15 mouse cellular contexts compared by ENCODE assay signal in genomic region chr14:123512923-123513322, GRCm38 (mm10).
DNase-seq lines count a peak whose midpoint lies in the region; ATAC-seq and TF ChIP-seq lines count a peak whose summit lies in the region.
"Had no signal": no experiment of that assay in that cellular context is flagged by ENCODE, and none has a peak within 500 bp of the region (broad histone marks: within the 10 kb centered on the region; RNA-seq: fewer than 3 reads in every experiment).

No protein-coding gene starts in this region.

- H3K4me3 ChIP-seq in left cerebral cortex, adult 2 months, result no peak overlapping the region
- no peak overlapping the region for H3K4me3 ChIP-seq in hindbrain, embryonic 11.5 days (ENCODE audit: low read depth, low read length)
- H3K4me3 ChIP-seq in midbrain, embryonic 12.5 days, result no peak overlapping the region
- H3K4me3 ChIP-seq in neural tube, embryonic 15.5 days (replicated peaks), result no peak overlapping the region
- H3K4me3 ChIP-seq: embryonic facial prominence, embryonic 12.5 days; heart, adult 2 months; kidney, embryonic 15.5 days had no signal

- no peak for DNase-seq in left cerebral cortex, adult 2 months (ENCODE audit: extremely low spot score in 1 of 2, low spot score in 2 of 2)
- DNase-seq in left cerebral cortex, adult 18-20 months (ENCODE audit: low spot score in 2 of 2), result no peak
- no peak for DNase-seq in hindbrain, embryonic 11.5 days (ENCODE audit: low spot score)
- no peak for DNase-seq in right cerebral cortex, adult 2 months (ENCODE audit: low spot score in 2 of 2)
- no peak for DNase-seq in MN1 (ENCODE audit: low spot score)
- DNase-seq in heart, postnatal 14 days, result no peak
- DNase-seq: heart, adult 2 months; thymus, postnatal 36 days had no signal

- H3K27me3 ChIP-seq in hindbrain, embryonic 11.5 days (ENCODE audit: control insufficient read depth, insufficient read depth, low read length), result no peaks in the 10 kb centered on the region
- H3K27me3 ChIP-seq in midbrain, embryonic 12.5 days, result peaks cover 4% of the 10 kb centered on the region
- no peaks in the 10 kb centered on the region for H3K27me3 ChIP-seq in neural tube, embryonic 15.5 days (replicated peaks)
- H3K27me3 ChIP-seq: embryonic facial prominence, embryonic 12.5 days; kidney, embryonic 15.5 days; Patski had no signal

- H3K27ac ChIP-seq in left cerebral cortex, adult 2 months, result peak overlapping the region; percentile 3; the same call in 1 of the 2 replicates
- H3K27ac ChIP-seq in hindbrain, embryonic 11.5 days (ENCODE audit: low read depth, low read length), result peak overlapping the region; percentile 36; the same call in 1 of the 2 replicates
- H3K27ac ChIP-seq in midbrain, embryonic 12.5 days (replicated peaks), result peak overlapping the region; percentile 69
- peak overlapping the region; percentile 78 for H3K27ac ChIP-seq in neural tube, embryonic 15.5 days (replicated peaks)
- H3K27ac ChIP-seq: embryonic facial prominence, embryonic 12.5 days; heart, adult 2 months; kidney, embryonic 15.5 days had no signal

- no peak overlapping the region for H3K9ac ChIP-seq in hindbrain, embryonic 11.5 days (ENCODE audit: low read depth, low read length)
- no peak overlapping the region for H3K9ac ChIP-seq in midbrain, embryonic 12.5 days (replicated peaks)
- H3K9ac ChIP-seq in neural tube, embryonic 15.5 days (replicated peaks), result no peak overlapping the region
- H3K9ac ChIP-seq: embryonic facial prominence, embryonic 12.5 days; kidney, embryonic 15.5 days; lung, embryonic 14.5 days had no signal

- no peaks in the 10 kb centered on the region for H3K9me3 ChIP-seq in hindbrain, embryonic 11.5 days (ENCODE audit: control insufficient read depth, low read length)
- H3K9me3 ChIP-seq in midbrain, embryonic 12.5 days, result no peaks in the 10 kb centered on the region
- no peaks in the 10 kb centered on the region for H3K9me3 ChIP-seq in neural tube, embryonic 15.5 days (replicated peaks)
- H3K9me3 ChIP-seq: embryonic facial prominence, embryonic 12.5 days; kidney, embryonic 15.5 days had no signal

- WGBS in hindbrain, embryonic 11.5 days, result 50% methylated on average over 2 of the region's 2 CpGs
- 32% methylated on average over 2 of the region's 2 CpGs for WGBS in midbrain, embryonic 12.5 days
- WGBS in neural tube, embryonic 15.5 days, result 48% methylated on average over 2 of the region's 2 CpGs

- intact Hi-C loops in left cerebral cortex, adult 2 months (cut with DNase I), result no loop called here
- intact Hi-C loops in heart, postnatal 14 days (cut with DNase I), result no loop called here

- H3K4me2 ChIP-seq in hindbrain, embryonic 11.5 days (replicated peaks; ENCODE audit: low read depth, low read length), result no peak overlapping the region
- peak overlapping the region; percentile 17; the same call in 1 of the 2 replicates for H3K4me2 ChIP-seq in midbrain, embryonic 12.5 days (replicated peaks)
- peak overlapping the region; percentile 28; the same call in 1 of the 2 replicates for H3K4me2 ChIP-seq in neural tube, embryonic 15.5 days
- H3K4me2 ChIP-seq: embryonic facial prominence, embryonic 12.5 days; kidney, embryonic 15.5 days; liver, embryonic 11.5 days; lung, embryonic 14.5 days had no signal

- TF ChIP-seq CTCF in left cerebral cortex, adult 2 months (IDR thresholded peaks at IDR 0.05), result no peak

- H3K36me3 ChIP-seq in hindbrain, embryonic 11.5 days (ENCODE audit: control insufficient read depth, insufficient read depth, low read length), result no peaks in the 10 kb centered on the region
- no peaks in the 10 kb centered on the region for H3K36me3 ChIP-seq in midbrain, embryonic 12.5 days
- 0 out of 2 replicates have a peak, but pooled peaks cover 5% of the 10 kb centered on the region for H3K36me3 ChIP-seq in neural tube, embryonic 15.5 days
- H3K36me3 ChIP-seq: embryonic facial prominence, embryonic 12.5 days; kidney, embryonic 15.5 days had no signal

- 0 out of 2 replicates have a peak, but pooled peaks cover 2% of the 10 kb centered on the region for H3K4me1 ChIP-seq in hindbrain, embryonic 11.5 days (replicated peaks; ENCODE audit: control insufficient read depth, insufficient read depth, low read length)
- H3K4me1 ChIP-seq in midbrain, embryonic 12.5 days, result peaks cover 17% of the 10 kb centered on the region
- H3K4me1 ChIP-seq in neural tube, embryonic 15.5 days, result peaks cover 17% of the 10 kb centered on the region
- H3K4me1 ChIP-seq: kidney, embryonic 15.5 days had no signal

- peak; percentile 76 for ATAC-seq in hindbrain, embryonic 11.5 days (ENCODE audit: low FRiP score)
- peak; percentile 66 for ATAC-seq in midbrain, embryonic 12.5 days (ENCODE audit: low FRiP score, low read depth)
- ATAC-seq in neural tube, embryonic 15.5 days (ENCODE audit: low FRiP score), result peak; percentile 56
- ATAC-seq: Patski had no signal

Comparison
In these comparisons a context has a peak if more than half of its experiments do, and no peak if none do; other contexts are left out.
1. H3K27ac ChIP-seq: peak in every context shown above with its lines; median percentile 78 in neural tube, embryonic 15.5 days; 69 in midbrain, embryonic 12.5 days; 36 in hindbrain, embryonic 11.5 days; 3 in left cerebral cortex, adult 2 months.